Mouse (Mus musculus) kidney, postnatal 14 days (tissue): ENCODE data around the gene Ckm.
A peak's percentile ranks its signal among the peaks of the same experiment; 100 is the strongest.

Experiments used
- DNase-seq: peaks from one replicate; pipeline ENCODE4 v3.0.0; 2022; ENCODE audit warnings: mixed read lengths

The Ckm gene

DNA sequence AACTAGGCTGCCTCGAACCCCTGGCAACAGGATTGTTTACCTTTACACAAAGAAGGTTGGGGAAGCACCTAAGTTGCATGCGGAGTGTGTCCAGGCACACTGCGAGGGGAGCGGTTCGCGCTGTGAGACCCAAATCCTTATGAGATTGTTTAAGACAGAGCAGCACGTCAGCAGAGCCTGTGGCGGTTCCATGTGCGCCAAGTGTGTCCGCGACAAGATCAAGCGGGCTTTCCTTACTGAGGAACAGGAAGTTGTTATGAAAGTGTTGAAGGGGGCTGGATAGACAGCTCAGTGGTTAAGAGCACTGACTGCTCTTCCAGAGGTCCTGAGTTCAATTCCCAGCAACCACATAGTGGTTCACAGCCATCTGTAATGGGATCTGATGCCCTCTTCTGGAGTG is 63.7 kb downstream of the Ckm start:
- no peak for DNase-seq

DNA sequence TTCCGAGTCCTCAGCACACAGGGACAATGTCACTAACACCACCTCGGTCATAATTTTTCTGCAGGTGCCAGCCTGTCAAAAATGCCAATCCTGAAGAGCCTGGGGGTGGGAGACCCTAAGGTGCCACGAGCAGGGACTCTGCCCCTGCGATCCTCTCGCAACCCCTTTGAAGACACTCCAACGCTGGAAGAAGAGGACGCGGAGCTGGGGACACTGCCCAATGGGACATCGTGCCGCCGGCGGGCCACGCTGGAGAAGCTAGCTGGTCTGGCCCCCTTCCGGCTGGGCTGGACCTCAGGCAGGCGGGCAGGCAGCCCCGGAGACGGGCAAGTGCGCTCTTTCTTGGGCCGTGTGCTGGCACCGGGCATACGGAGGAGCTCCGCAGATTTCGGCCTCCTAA is 64.8 kb downstream of the Ckm start:
- DNase-seq, result no peak

DNA sequence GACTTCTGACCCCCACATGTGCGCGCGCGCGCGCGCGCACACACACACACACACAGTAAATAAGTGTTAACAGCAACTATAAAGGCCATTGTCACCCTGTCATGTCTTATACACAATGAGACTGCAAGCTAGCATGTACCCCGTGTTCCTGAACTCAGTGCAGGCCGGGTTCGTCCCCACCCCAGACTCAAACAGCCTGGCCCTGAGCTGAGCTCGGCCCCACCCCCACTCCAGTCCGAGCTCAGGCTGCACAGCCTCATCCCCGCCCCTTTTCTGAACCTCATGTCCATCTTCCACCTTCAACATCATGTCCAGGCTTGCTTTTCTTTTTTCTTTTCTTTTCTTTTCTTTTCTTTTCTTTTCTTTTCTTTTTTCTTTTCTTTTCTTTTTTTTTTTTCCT is 65.7 kb downstream of the Ckm start:
- DNase-seq, result no peak

DNA sequence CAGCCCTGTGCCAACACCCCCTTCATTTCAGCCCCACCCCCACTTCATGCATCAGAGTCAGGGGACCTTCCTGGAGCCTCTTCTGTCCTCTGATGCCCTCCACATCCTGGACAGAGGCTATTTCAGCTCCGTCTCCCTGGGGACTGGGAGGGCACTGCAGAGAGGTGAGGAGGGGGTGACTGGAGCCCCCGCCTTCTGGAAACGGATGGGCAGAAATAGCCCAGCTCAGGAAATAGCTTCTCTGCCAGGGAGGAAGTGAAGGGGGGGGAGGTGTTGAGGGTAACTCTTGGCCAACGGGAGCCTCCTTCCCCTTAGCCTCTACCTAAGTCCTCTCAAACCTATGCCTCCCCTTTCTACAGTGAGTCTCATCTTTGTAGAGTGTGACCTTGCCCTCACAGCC is 67.8 kb downstream of the Ckm start:
- peak; percentile 82 for DNase-seq
